Mouse (Mus musculus): ENCODE results near the gene Rab3d. TPM values are rescaled to one million over a fixed set of nuclear protein-coding genes. Genes with fewer than 3 reads are reported as not detected.

The Rab3d gene
- polyA plus RNA-seq, 1 experiment: 7.8 TPM

- H3K27ac ChIP-seq (ENCODE audit: insufficient read depth, low read length): no peak overlapping the region
These were observed 42.7 kb upstream of the Rab3d start for GRCm38 (mm10) chr9:21960558-21961208.

GRCm38 (mm10) chr9:21960135-21960534 lies 42.1 kb upstream of the Rab3d start:
- H3K27me3 ChIP-seq (ENCODE audit: control insufficient read depth, insufficient read depth, low read length, poor library complexity, severe bottlenecking): no peaks in the 10 kb centered on the region
- TF ChIP-seq POLR2A (IDR thresholded peaks at IDR 0.05; ENCODE audit: insufficient read depth, low read length) (no peak), CTCF (IDR thresholded peaks at IDR 0.05; ENCODE audit: low read depth, low read length) (no peak), EP300 (IDR thresholded peaks at IDR 0.05; ENCODE audit: insufficient read depth, low read depth, low read length) (no peak)
- no peak overlapping the region for H3K9ac ChIP-seq (ENCODE audit: low read depth, poor library complexity, severe bottlenecking)
- no peaks in the 10 kb centered on the region for H3K9me3 ChIP-seq (replicated peaks; ENCODE audit: control insufficient read depth, insufficient read depth, low read length, poor library complexity, severe bottlenecking)
- H3K4me1 ChIP-seq (ENCODE audit: control insufficient read depth, insufficient read depth, low read length): no peaks in the 10 kb centered on the region
- H3K27ac ChIP-seq (ENCODE audit: insufficient read depth, low read length): no peak overlapping the region
- peak overlapping the region; percentile 33 for H3K4me3 ChIP-seq (ENCODE audit: low read depth, low read length)
- H3K36me3 ChIP-seq (ENCODE audit: control insufficient read depth, insufficient read depth, low read length, poor library complexity, severe bottlenecking): no peaks in the 10 kb centered on the region

More at GRCm38 (mm10) chr9:21960558-21961208, 42.7 kb upstream of the Rab3d start:
- H3K27me3 ChIP-seq (ENCODE audit: control insufficient read depth, insufficient read depth, low read length, poor library complexity, severe bottlenecking): no peaks in the 10 kb centered on the region
- H3K4me1 ChIP-seq (ENCODE audit: control insufficient read depth, insufficient read depth, low read length): no peaks in the 10 kb centered on the region
- TF ChIP-seq POLR2A (IDR thresholded peaks at IDR 0.05; ENCODE audit: insufficient read depth, low read length) (no peak), CTCF (IDR thresholded peaks at IDR 0.05; ENCODE audit: low read depth, low read length) (peak; percentile 50), EP300 (IDR thresholded peaks at IDR 0.05; ENCODE audit: insufficient read depth, low read depth, low read length) (0 out of 2 replicates have a peak, but pooled peaks have one; percentile 5)
- peak overlapping the region; percentile 33 for H3K4me3 ChIP-seq (ENCODE audit: low read depth, low read length)
- no peaks in the 10 kb centered on the region for H3K9me3 ChIP-seq (replicated peaks; ENCODE audit: control insufficient read depth, insufficient read depth, low read length, poor library complexity, severe bottlenecking)
- H3K9ac ChIP-seq (ENCODE audit: low read depth, poor library complexity, severe bottlenecking): no peak overlapping the region
- H3K36me3 ChIP-seq (ENCODE audit: control insufficient read depth, insufficient read depth, low read length, poor library complexity, severe bottlenecking): no peaks in the 10 kb centered on the region

- H3K27ac ChIP-seq (ENCODE audit: insufficient read depth, low read length): no peak overlapping the region
- no peak overlapping the region for H3K9ac ChIP-seq (ENCODE audit: low read depth, poor library complexity, severe bottlenecking)
- no peaks in the 10 kb centered on the region for H3K9me3 ChIP-seq (replicated peaks; ENCODE audit: control insufficient read depth, insufficient read depth, low read length, poor library complexity, severe bottlenecking)
- H3K27me3 ChIP-seq (ENCODE audit: control insufficient read depth, insufficient read depth, low read length, poor library complexity, severe bottlenecking): no peaks in the 10 kb centered on the region
- no peak overlapping the region for H3K4me3 ChIP-seq (ENCODE audit: low read depth, low read length)
- no peak for TF ChIP-seq CTCF (IDR thresholded peaks at IDR 0.05; ENCODE audit: low read depth, low read length)
- no peak for TF ChIP-seq EP300 (IDR thresholded peaks at IDR 0.05; ENCODE audit: insufficient read depth, low read depth, low read length)
- no peak for TF ChIP-seq POLR2A (IDR thresholded peaks at IDR 0.05; ENCODE audit: insufficient read depth, low read length)
- H3K4me1 ChIP-seq (ENCODE audit: control insufficient read depth, insufficient read depth, low read length): no peaks in the 10 kb centered on the region
- H3K36me3 ChIP-seq (ENCODE audit: control insufficient read depth, insufficient read depth, low read length, poor library complexity, severe bottlenecking): no peaks in the 10 kb centered on the region
These were observed 41.3 kb upstream of the Rab3d start for GRCm38 (mm10) chr9:21959244-21959643.

- Histone ChIP-seq H3K9me3 (replicated peaks; ENCODE audit: control insufficient read depth, insufficient read depth, low read length, poor library complexity, severe bottlenecking) (no peaks in the 10 kb centered on the region), H3K4me1 (ENCODE audit: control insufficient read depth, insufficient read depth, low read length) (no peaks in the 10 kb centered on the region), H3K36me3 (ENCODE audit: control insufficient read depth, insufficient read depth, low read length, poor library complexity, severe bottlenecking) (no peaks in the 10 kb centered on the region), H3K9ac (ENCODE audit: low read depth, poor library complexity, severe bottlenecking) (no peak overlapping the region), H3K4me3 (ENCODE audit: low read depth, low read length) (no peak overlapping the region), H3K27me3 (ENCODE audit: control insufficient read depth, insufficient read depth, low read length, poor library complexity, severe bottlenecking) (no peaks in the 10 kb centered on the region), H3K27ac (ENCODE audit: insufficient read depth, low read length) (no peak overlapping the region)
- TF ChIP-seq POLR2A (IDR thresholded peaks at IDR 0.05; ENCODE audit: insufficient read depth, low read length) (no peak), CTCF (IDR thresholded peaks at IDR 0.05; ENCODE audit: low read depth, low read length) (no peak), EP300 (IDR thresholded peaks at IDR 0.05; ENCODE audit: insufficient read depth, low read depth, low read length) (no peak)
These were observed 40.4 kb upstream of the Rab3d start for GRCm38 (mm10) chr9:21958372-21958771.

GRCm38 (mm10) chr9:21955570-21956281 lies 37.7 kb upstream of the Rab3d start, which contains the start of gene Swsap1:
TSS of gene Swsap1 (plus strand) at chr9:21955755.
- Histone ChIP-seq H3K4me1 (ENCODE audit: control insufficient read depth, insufficient read depth, low read length) (no peaks in the 10 kb centered on the region), H3K9me3 (replicated peaks; ENCODE audit: control insufficient read depth, insufficient read depth, low read length, poor library complexity, severe bottlenecking) (no peaks in the 10 kb centered on the region), H3K9ac (ENCODE audit: low read depth, poor library complexity, severe bottlenecking) (peak within 1 kb of the TSS; percentile 46), H3K27ac (ENCODE audit: insufficient read depth, low read length) (no peak within 1 kb of the TSS), H3K36me3 (ENCODE audit: control insufficient read depth, insufficient read depth, low read length, poor library complexity, severe bottlenecking) (no peaks in the 10 kb centered on the region), H3K27me3 (ENCODE audit: control insufficient read depth, insufficient read depth, low read length, poor library complexity, severe bottlenecking) (no peaks in the 10 kb centered on the region), H3K4me3 (ENCODE audit: low read depth, low read length) (peak within 1 kb of the TSS; percentile 99)
- no peak for TF ChIP-seq EP300 (IDR thresholded peaks at IDR 0.05; ENCODE audit: insufficient read depth, low read depth, low read length)
- peak; percentile 32 for TF ChIP-seq POLR2A (IDR thresholded peaks at IDR 0.05; ENCODE audit: insufficient read depth, low read length)
- TF ChIP-seq CTCF (IDR thresholded peaks at IDR 0.05; ENCODE audit: low read depth, low read length): no peak

GRCm38 (mm10) chr9:21955225-21955569 lies 37.2 kb upstream of the Rab3d start:
- Histone ChIP-seq H3K9ac (ENCODE audit: low read depth, poor library complexity, severe bottlenecking) (peak overlapping the region; percentile 46), H3K36me3 (ENCODE audit: control insufficient read depth, insufficient read depth, low read length, poor library complexity, severe bottlenecking) (no peaks in the 10 kb centered on the region)

More at GRCm38 (mm10) chr9:21955225-21955569, 37.2 kb upstream of the Rab3d start:
- Histone ChIP-seq H3K9me3 (replicated peaks; ENCODE audit: control insufficient read depth, insufficient read depth, low read length, poor library complexity, severe bottlenecking) (no peaks in the 10 kb centered on the region), H3K27ac (ENCODE audit: insufficient read depth, low read length) (no peak overlapping the region), H3K27me3 (ENCODE audit: control insufficient read depth, insufficient read depth, low read length, poor library complexity, severe bottlenecking) (no peaks in the 10 kb centered on the region), H3K4me3 (ENCODE audit: low read depth, low read length) (peak overlapping the region; percentile 99), H3K4me1 (ENCODE audit: control insufficient read depth, insufficient read depth, low read length) (no peaks in the 10 kb centered on the region)
- no peak for TF ChIP-seq EP300 (IDR thresholded peaks at IDR 0.05; ENCODE audit: insufficient read depth, low read depth, low read length)
- peak; percentile 46 for TF ChIP-seq CTCF (IDR thresholded peaks at IDR 0.05; ENCODE audit: low read depth, low read length)
